Mouse (Mus musculus): ENCODE measurements at regions not wholly inside any gene's neighbourhood (a gene's known extent, or its start where the extent isn't known, plus 50 kb on each side); places are given as distances from the start of the nearest gene placed in this dataset.

- TF ChIP-seq HCFC1 (IDR thresholded peaks at IDR 0.05; ENCODE audit: borderline replicate concordance, insufficient read depth, low read length): no peak
- TF ChIP-seq ZC3H11A (IDR thresholded peaks at IDR 0.05; ENCODE audit: borderline replicate concordance, low read depth, low read length): no peak
- no peak for TF ChIP-seq ZNF384 (IDR thresholded peaks at IDR 0.05; ENCODE audit: low read depth, low read length)
- TF ChIP-seq MAFK (IDR thresholded peaks at IDR 0.05; ENCODE audit: insufficient read depth, low read depth, low read length): no peak
- no peak for TF ChIP-seq CHD2 (IDR thresholded peaks at IDR 0.05; ENCODE audit: low read depth, low read length)
Observed at GRCm38 (mm10) chr10:100164526-100164925, 149.1 kb downstream of the Kitl start.

Data from ES-E14 (cell line).